Mouse (Mus musculus) MEL (cell line): ENCODE data around the gene Tuft1. TPM values are rescaled to one million over a fixed set of nuclear protein-coding genes. Genes with fewer than 3 reads are reported as not detected.
"Not testable (repeated sequence)": the region's sequence is repeated elsewhere in the genome, so short reads cannot be mapped to it uniquely, and the experiment has no call there.

Source experiments
- DNase-seq: peaks from one replicate; pipeline ENCODE4 v3.0.0; 2011; ENCODE audit warnings: low read depth, low spot score
- H3K27ac ChIP-seq: 2 replicates; pipeline ENCODE4 v1.5.1; 2012; ENCODE audit warnings: low read depth, mild to moderate bottlenecking, control low read depth, low read length, moderate library complexity; ENCODE audit not compliant: control insufficient read depth
- H3K27me3 ChIP-seq, 2 experiments: fragments of 150-350 bp in 1 of 2; sonication (generic) in 1 of 2; 2 replicates each; pipeline ENCODE4 v1.6.1; 2012; ENCODE audit warnings: low read length in 2 of 2, mild to moderate bottlenecking in 2 of 2, improper control_type of control experiment in 1 of 2, moderate library complexity in 1 of 2; ENCODE audit not compliant: insufficient read depth in 2 of 2, control insufficient read depth in 1 of 2
- H3K36me3 ChIP-seq, 2 experiments: 2 replicates each; pipeline ENCODE4 v1.6.1; 2012 to 2014; ENCODE audit warnings: low read length in 2 of 2, improper control_type of control experiment in 1 of 2, inconsistent platforms in 1 of 2, mild to moderate bottlenecking in 1 of 2; ENCODE audit not compliant: insufficient read depth in 2 of 2, control insufficient read depth in 1 of 2
- H3K4me1 ChIP-seq, 2 experiments: fragments of 150-350 bp in 1 of 2; sonication (generic) in 1 of 2; 2 replicates each; pipeline ENCODE4 v1.6.1; 2012; ENCODE audit warnings: low read length in 2 of 2, improper control_type of control experiment in 1 of 2, mild to moderate bottlenecking in 1 of 2; ENCODE audit not compliant: insufficient read depth in 2 of 2, control insufficient read depth in 1 of 2
- H3K4me3 ChIP-seq, 2 experiments: fragments of 150-350 bp in 1 of 2; sonication (generic) in 1 of 2; 2 replicates each; pipeline ENCODE4 v1.5.1; 2012; ENCODE audit warnings: low read depth in 2 of 2, low read length in 2 of 2, mild to moderate bottlenecking in 2 of 2, moderate library complexity in 2 of 2, control low read depth in 1 of 2, improper control_type of control experiment in 1 of 2; ENCODE audit not compliant: control insufficient read depth in 1 of 2, insufficient read depth in 1 of 2
- H3K79me2 ChIP-seq: 2 replicates; pipeline ENCODE4 v1.6.1; 2012; ENCODE audit warnings: mild to moderate bottlenecking, low read length, moderate library complexity; ENCODE audit not compliant: control insufficient read depth, poor library complexity, insufficient read depth
- H3K9ac ChIP-seq: 2 replicates; pipeline ENCODE4 v1.6.1; 2012; ENCODE audit warnings: low read depth, mild to moderate bottlenecking, control low read depth, low read length, moderate library complexity; ENCODE audit not compliant: control insufficient read depth, poor library complexity, severe bottlenecking
- H3K9me3 ChIP-seq: fragments of 150-350 bp; sonication (generic); replicated peaks from 2 replicates; pipeline ENCODE4 v1.6.1; 2012; ENCODE audit warnings: mild to moderate bottlenecking, low read length, improper control_type of control experiment, moderate library complexity; ENCODE audit not compliant: insufficient read depth
- BHLHE40 ChIP-seq: IDR thresholded peaks from 2 replicates; pipeline ENCODE4 v1.6.1; 2012; ENCODE audit warnings: low read depth, mild to moderate bottlenecking, inconsistent platforms, low read length, improper control_type of control experiment, borderline replicate concordance
- CHD2 ChIP-seq: IDR thresholded peaks from 2 replicates; pipeline ENCODE4 v1.6.1; 2011; ENCODE audit warnings: low read length, improper control_type of control experiment
- CTCF ChIP-seq, 3 experiments: IDR thresholded peaks in 2 of 3; conservative IDR thresholded peaks in 1 of 3; 2 replicates each; pipeline ENCODE4 v1.5.1; 2011 to 2012; ENCODE audit warnings: low read length in 3 of 3, low read depth in 2 of 3, mild to moderate bottlenecking in 2 of 3, improper control_type of control experiment in 1 of 3, inconsistent platforms in 1 of 3, mixed read lengths in 1 of 3, moderate library complexity in 1 of 3; ENCODE audit not compliant: control insufficient read depth in 1 of 3, insufficient read depth in 1 of 3, poor library complexity in 1 of 3, severe bottlenecking in 1 of 3
- E2F4 ChIP-seq: IDR thresholded peaks from 2 replicates; pipeline ENCODE4 v1.6.1; 2011; ENCODE audit warnings: low read depth, low read length, improper control_type of control experiment, borderline replicate concordance
- GATA1 ChIP-seq: IDR thresholded peaks from 2 replicates; pipeline ENCODE4 v1.6.1; 2011; ENCODE audit warnings: low read depth, low read length, improper control_type of control experiment
- KAT2A ChIP-seq: conservative IDR thresholded peaks from 2 replicates; pipeline ENCODE4 v1.6.1; 2012; ENCODE audit warnings: low read depth, low read length, improper control_type of control experiment, inconsistent platforms
- MAFK ChIP-seq: IDR thresholded peaks from 2 replicates; pipeline ENCODE4 v1.6.1; 2011; ENCODE audit warnings: low read depth, mild to moderate bottlenecking, low read length, improper control_type of control experiment, borderline replicate concordance
- MAX ChIP-seq: IDR thresholded peaks from 2 replicates; pipeline ENCODE4 v1.6.1; 2011; ENCODE audit warnings: low read length, improper control_type of control experiment
- MEF2A ChIP-seq: IDR thresholded peaks from 2 replicates; pipeline ENCODE4 v1.6.1; 2014; ENCODE audit warnings: low read depth, mild to moderate bottlenecking, inconsistent platforms, low read length, improper control_type of control experiment; ENCODE audit not compliant: poor library complexity, insufficient replicate concordance, severe bottlenecking; ENCODE audit errors: extremely low read depth
- MYC ChIP-seq: IDR thresholded peaks from 2 replicates; pipeline ENCODE4 v1.6.1; 2011; ENCODE audit warnings: low read depth, mild to moderate bottlenecking, low read length, improper control_type of control experiment, moderate library complexity
- NRF1 ChIP-seq: IDR thresholded peaks from 2 replicates; pipeline ENCODE4 v1.6.1; 2014; ENCODE audit warnings: low read depth, mild to moderate bottlenecking, inconsistent platforms, low read length, improper control_type of control experiment, moderate library complexity; ENCODE audit not compliant: poor library complexity, insufficient read depth, severe bottlenecking
- POLR2AphosphoS5 ChIP-seq: IDR thresholded peaks from 2 replicates; pipeline ENCODE4 v1.6.1; 2012; ENCODE audit warnings: low read depth, borderline replicate concordance, mild to moderate bottlenecking, inconsistent platforms, low read length, moderate library complexity, mixed read lengths
- SMC3 ChIP-seq: IDR thresholded peaks from 2 replicates; pipeline ENCODE4 v1.6.1; 2011; ENCODE audit warnings: low read depth, low read length, improper control_type of control experiment
- TBP ChIP-seq: IDR thresholded peaks from 2 replicates; pipeline ENCODE4 v1.8.0; 2011; ENCODE audit warnings: low read depth, low read length, improper control_type of control experiment
- TCF12 ChIP-seq: IDR thresholded peaks from 2 replicates; pipeline ENCODE4 v1.6.1; 2014; ENCODE audit warnings: low read depth, mild to moderate bottlenecking, inconsistent platforms, low read length, improper control_type of control experiment, moderate library complexity
- USF1 ChIP-seq: IDR thresholded peaks from 2 replicates; pipeline ENCODE4 v1.6.1; 2014; ENCODE audit warnings: low read depth, mild to moderate bottlenecking, inconsistent platforms, low read length, improper control_type of control experiment, moderate library complexity
- ZMIZ1 ChIP-seq: IDR thresholded peaks from 2 replicates; pipeline ENCODE4 v1.6.1; 2012; ENCODE audit warnings: low read depth, mild to moderate bottlenecking, inconsistent platforms, low read length, improper control_type of control experiment, moderate library complexity
- ZNF384 ChIP-seq: IDR thresholded peaks from 2 replicates; pipeline ENCODE4 v1.6.1; 2012; ENCODE audit warnings: low read depth, mild to moderate bottlenecking, inconsistent platforms, low read length, improper control_type of control experiment
- polyA plus RNA-seq, 2 experiments: library from polyadenylated mRNA; stranded (reverse) in 1 of 2; unstranded in 1 of 2; fragments of >175 nt in 1 of 2; fragments of >200 nt in 1 of 2; gene quantifications; 2 replicates each; pipeline versions ENCODE4 v1.2.1 to v1.2.4; 2012; ENCODE audit warnings: low replicate concordance in 2 of 2, low read depth in 1 of 2; ENCODE audit not compliant: insufficient read length in 2 of 2, insufficient read depth in 1 of 2, missing spikeins in 1 of 2
- total RNA-seq: library from RNA; depleted of rRNA; stranded (reverse); fragments of 300-350 nt; gene quantifications from 2 replicates; pipeline ENCODE4 v1.2.3, GENCODE M21; 2012

The Tuft1 gene
- total and polyA plus RNA-seq, 3 experiments: 6.6 to 13.5 TPM; not detected in 1

DNA sequence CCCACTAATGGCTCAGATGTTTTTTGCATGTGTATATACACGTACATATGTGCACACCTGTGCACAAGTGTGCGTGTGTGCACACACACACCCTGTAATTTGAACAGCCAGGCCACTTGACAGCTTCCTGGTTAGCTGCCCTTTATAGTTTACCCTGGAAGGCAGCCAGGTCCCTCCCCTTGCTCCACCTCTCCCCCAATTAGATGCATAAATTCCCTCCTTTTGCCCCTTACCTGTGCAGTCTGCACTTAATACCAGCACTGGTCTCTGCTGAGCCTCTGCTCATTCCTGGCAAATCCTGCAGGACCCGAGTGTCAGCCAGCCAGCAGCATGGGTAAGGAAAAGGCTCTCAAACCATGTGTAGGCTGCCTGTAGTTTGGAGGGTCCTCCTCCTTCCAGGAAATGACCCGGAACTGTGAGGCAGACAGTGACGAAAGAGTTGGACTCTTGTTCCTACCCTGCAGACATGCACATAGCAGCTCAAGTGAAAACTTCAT is 34.7 kb upstream of the Tuft1 start, which contains the start of gene Selenbp2:
Gene Selenbp2, plus strand, starts transcription at position 228 of the 497 bp plus-strand sequence.
- H3K36me3 ChIP-seq: no peaks in the 10 kb centered on the region
- H3K27ac ChIP-seq: no peak within 1 kb of the TSS
- no peaks in the 10 kb centered on the region for H3K79me2 ChIP-seq
- TF ChIP-seq NRF1: no peak
- no peak for TF ChIP-seq ZNF384
- TF ChIP-seq ZMIZ1: no peak
- TF ChIP-seq MEF2A: no peak
- no peak for TF ChIP-seq TBP
- no peak for TF ChIP-seq MAX
- TF ChIP-seq KAT2A: no peak
- TF ChIP-seq CHD2: no peak
- TF ChIP-seq MAFK: no peak
- no peak for TF ChIP-seq E2F4
- no peak for TF ChIP-seq BHLHE40
- TF ChIP-seq TCF12: no peak
- TF ChIP-seq SMC3: no peak
- TF ChIP-seq MYC: no peak
- no peak for TF ChIP-seq POLR2AphosphoS5
- TF ChIP-seq CTCF (IDR thresholded peaks at IDR 0.05 in 2 of 3, conservative IDR thresholded peaks at IDR 0.05 in 1 of 3; ENCODE audit: control insufficient read depth in 1 of 3, insufficient read depth in 1 of 3, low read depth in 2 of 3, low read length in 3 of 3, poor library complexity in 1 of 3, severe bottlenecking in 1 of 3): no peak
- no peak within 1 kb of the TSS for H3K9ac ChIP-seq
- H3K4me1 ChIP-seq: peaks cover 3 to 15% of the 10 kb centered on the region in 2 experiments
- no peak for DNase-seq
- H3K9me3 ChIP-seq: no peaks in the 10 kb centered on the region
- H3K27me3 ChIP-seq: no peaks in the 10 kb centered on the region
- H3K4me3 ChIP-seq: no peak within 1 kb of the TSS

DNA sequence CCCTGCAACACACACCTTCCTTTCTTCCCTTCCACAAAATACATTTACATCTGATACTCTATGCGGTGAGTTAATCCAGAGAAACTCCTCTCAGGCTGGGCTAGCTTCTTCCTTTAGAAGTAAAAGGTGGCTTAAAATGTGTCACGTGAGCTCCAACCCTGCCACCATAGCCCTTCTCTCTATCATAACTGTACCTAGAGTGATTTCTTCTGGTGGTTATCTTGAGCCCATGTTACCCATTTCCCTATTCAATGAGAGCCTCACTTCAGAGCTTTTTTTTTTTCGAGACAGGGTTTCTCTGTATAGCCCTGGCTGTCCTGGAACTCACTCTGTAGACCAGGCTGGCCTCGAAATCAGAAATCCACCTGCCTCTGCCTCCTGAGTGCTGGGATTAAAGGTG is 33.0 kb upstream of the Tuft1 start:
- H3K9ac ChIP-seq, H3K36me3 ChIP-seq, H3K79me2 ChIP-seq, H3K27ac ChIP-seq, H3K27me3 ChIP-seq, H3K9me3 ChIP-seq, H3K4me3 ChIP-seq: not testable (repeated sequence)
- peaks cover 9 to 23% of the 10 kb centered on the region in 2 experiments for H3K4me1 ChIP-seq
- 0 out of 2 replicates have a peak, but pooled peaks have one; percentile 33 for TF ChIP-seq GATA1
- peak; percentile 88 for TF ChIP-seq USF1
- TF ChIP-seq ZNF384: peak; percentile 77
- peak; percentile 76; the same call in 1 of the 2 replicates for TF ChIP-seq BHLHE40
- DNase-seq: peak; percentile 54
